Mouse (Mus musculus): Measurements from ENCODE around the gene Usp27x.

- TF ChIP-seq CTCF (IDR thresholded peaks at IDR 0.05), result peak; percentile 88
- TF ChIP-seq POLR2A (IDR thresholded peaks at IDR 0.05; ENCODE audit: insufficient read depth, low read depth, low read length), result no peak
- 0 out of 2 replicates have a peak, but pooled peaks have one; percentile 43 for TF ChIP-seq EP300 (IDR thresholded peaks at IDR 0.05; ENCODE audit: insufficient read depth, low read depth, low read length)
Measured at GRCm38 (mm10) chrX:7421016-7421415, 45.4 kb upstream of the Usp27x start.

Measured in heart, adult 2 months (tissue).